Comparison of ENCODE assay signal across 26 mouse cellular contexts in genomic region chr1:100101017-100101416, GRCm38 (mm10).
A peak's percentile ranks its signal among the peaks of the same experiment; 100 is the strongest.
DNase-seq lines count a peak whose midpoint lies in the region; ATAC-seq and TF ChIP-seq lines count a peak whose summit lies in the region.
"Had no signal": no experiment of that assay in that cellular context is flagged by ENCODE, and none has a peak within 500 bp of the region (broad histone marks: within the 10 kb centered on the region; RNA-seq: fewer than 3 reads in every experiment).

No protein-coding gene starts in this region.

- H3K4me1 ChIP-seq in liver, postnatal 0 days (ENCODE audit: insufficient read depth), result no peaks in the 10 kb centered on the region
- no peaks in the 10 kb centered on the region for H3K4me1 ChIP-seq in liver, embryonic 12.5 days
- no peaks in the 10 kb centered on the region for H3K4me1 ChIP-seq in midbrain, embryonic 10.5 days
- H3K4me1 ChIP-seq: embryonic facial prominence, embryonic 12.5 days; embryonic facial prominence, embryonic 15.5 days; forebrain, embryonic 12.5 days; forebrain, embryonic 15.5 days; heart, embryonic 12.5 days; heart, embryonic 15.5 days; hindbrain, embryonic 10.5 days; hindbrain, embryonic 13.5 days; intestine, embryonic 15.5 days had no signal

- H3K36me3 ChIP-seq in liver, postnatal 0 days (replicated peaks; ENCODE audit: insufficient read depth, low read length), result no peaks in the 10 kb centered on the region
- no peaks in the 10 kb centered on the region for H3K36me3 ChIP-seq in liver, embryonic 12.5 days
- H3K36me3 ChIP-seq in midbrain, embryonic 10.5 days, result no peaks in the 10 kb centered on the region
- H3K36me3 ChIP-seq: embryonic facial prominence, embryonic 12.5 days; embryonic facial prominence, embryonic 15.5 days; forebrain, embryonic 12.5 days; forebrain, embryonic 15.5 days; G1E; heart, embryonic 12.5 days; heart, embryonic 15.5 days; hindbrain, embryonic 10.5 days; hindbrain, embryonic 13.5 days; intestine, embryonic 15.5 days had no signal

- H3K27me3 ChIP-seq in liver, postnatal 0 days (ENCODE audit: insufficient read depth, low read length), result no peaks in the 10 kb centered on the region
- H3K27me3 ChIP-seq in liver, embryonic 12.5 days (replicated peaks), result no peaks in the 10 kb centered on the region
- H3K27me3 ChIP-seq in midbrain, embryonic 10.5 days (ENCODE audit: low read depth, poor library complexity, severe bottlenecking), result no peaks in the 10 kb centered on the region
- H3K27me3 ChIP-seq: CH12.LX; embryonic facial prominence, embryonic 12.5 days; embryonic facial prominence, embryonic 15.5 days; forebrain, embryonic 12.5 days; forebrain, embryonic 15.5 days; heart, embryonic 12.5 days; heart, embryonic 15.5 days; hindbrain, embryonic 13.5 days; intestine, embryonic 15.5 days had no signal

- no peak for TF ChIP-seq EP300 in liver, postnatal 0 days (IDR thresholded peaks at IDR 0.05; ENCODE audit: low read depth)

- DNase-seq in adrenal gland, adult 8-10 months, result peak; percentile 2
- DNase-seq in adrenal gland, postnatal 10 days, result no peak
- DNase-seq in liver, postnatal 0 days, result no peak
- peak; percentile 61 for DNase-seq in Muller cell, postnatal 12 days (ENCODE audit: inconsistent ontology term)
- DNase-seq in midbrain, embryonic 10.5 days (ENCODE audit: low spot score), result no peak
- DNase-seq: cerebellum, adult 2 months; cerebellum, adult 9-11 months; cerebellum, postnatal 25 days; gastrocnemius, postnatal 25 days; heart, adult 18-20 months; heart, postnatal 10 days; heart, postnatal 36 days; kidney, adult 11 months had no signal

- no peak overlapping the region for H3K9ac ChIP-seq in liver, postnatal 0 days (replicated peaks)
- no peak overlapping the region for H3K9ac ChIP-seq in liver, embryonic 12.5 days
- H3K9ac ChIP-seq: embryonic facial prominence, embryonic 12.5 days; embryonic facial prominence, embryonic 15.5 days; forebrain, embryonic 12.5 days; forebrain, embryonic 15.5 days; heart, embryonic 12.5 days; heart, embryonic 15.5 days; hindbrain, embryonic 13.5 days; intestine, embryonic 15.5 days had no signal

- no peaks in the 10 kb centered on the region for H3K9me3 ChIP-seq in liver, postnatal 0 days (ENCODE audit: low read length)
- H3K9me3 ChIP-seq in liver, embryonic 12.5 days (replicated peaks), result no peaks in the 10 kb centered on the region
- H3K9me3 ChIP-seq in midbrain, embryonic 10.5 days (replicated peaks), result no peaks in the 10 kb centered on the region
- H3K9me3 ChIP-seq: embryonic facial prominence, embryonic 12.5 days; embryonic facial prominence, embryonic 15.5 days; forebrain, embryonic 12.5 days; forebrain, embryonic 15.5 days; G1E; heart, embryonic 12.5 days; heart, embryonic 15.5 days; hindbrain, embryonic 10.5 days; hindbrain, embryonic 13.5 days; intestine, embryonic 15.5 days had no signal

- no peak for TF ChIP-seq CTCF in liver, postnatal 0 days (IDR thresholded peaks at IDR 0.05; ENCODE audit: low read depth)

- H3K4me3 ChIP-seq in liver, postnatal 0 days (ENCODE audit: low read depth, low read length), result no peak overlapping the region
- no peak overlapping the region for H3K4me3 ChIP-seq in liver, embryonic 12.5 days
- H3K4me3 ChIP-seq in midbrain, embryonic 10.5 days, result no peak overlapping the region
- H3K4me3 ChIP-seq: embryonic facial prominence, embryonic 12.5 days; embryonic facial prominence, embryonic 15.5 days; forebrain, embryonic 12.5 days; forebrain, embryonic 15.5 days; heart, embryonic 12.5 days; heart, embryonic 15.5 days; hindbrain, embryonic 10.5 days; hindbrain, embryonic 13.5 days; intestine, embryonic 15.5 days had no signal

- no peak overlapping the region for H3K4me2 ChIP-seq in liver, postnatal 0 days (ENCODE audit: low read depth, low read length)
- H3K4me2 ChIP-seq in liver, embryonic 12.5 days, result no peak overlapping the region
- H3K4me2 ChIP-seq: embryonic facial prominence, embryonic 12.5 days; embryonic facial prominence, embryonic 15.5 days; forebrain, embryonic 12.5 days; forebrain, embryonic 15.5 days; heart, embryonic 12.5 days; heart, embryonic 15.5 days; hindbrain, embryonic 13.5 days; intestine, embryonic 15.5 days had no signal

- H3K27ac ChIP-seq in liver, postnatal 0 days (ENCODE audit: low read depth), result no peak overlapping the region
- no peak overlapping the region for H3K27ac ChIP-seq in liver, embryonic 12.5 days
- no peak overlapping the region for H3K27ac ChIP-seq in midbrain, embryonic 10.5 days (replicated peaks)
- H3K27ac ChIP-seq: embryonic facial prominence, embryonic 12.5 days; embryonic facial prominence, embryonic 15.5 days; forebrain, embryonic 12.5 days; forebrain, embryonic 15.5 days; heart, embryonic 15.5 days; hindbrain, embryonic 10.5 days; hindbrain, embryonic 13.5 days; intestine, embryonic 15.5 days had no signal

- 72% methylated on average over 1 of the region's 1 CpGs for WGBS in liver, postnatal 0 days (ENCODE audit: insufficient replicate concordance)
- WGBS in liver, embryonic 12.5 days (ENCODE audit: insufficient replicate concordance), result 59% methylated on average over 1 of the region's 1 CpGs
- whole genome bisulfite sequencing in midbrain, embryonic 10.5 days, result 56% methylated on average over 1 of the region's 1 CpGs

- peak; percentile 66 for ATAC-seq in liver, postnatal 0 days
- ATAC-seq in liver, embryonic 12.5 days, result no peak
- ATAC-seq: forebrain, embryonic 15.5 days; hindbrain, embryonic 16.5 days; intestine, embryonic 15.5 days had no signal

Comparison
In these comparisons a context has a peak if more than half of its experiments do, and no peak if none do; other contexts are left out.
1. DNase-seq: peak in adrenal gland, adult 8-10 months (single experiment) and Muller cell, postnatal 12 days (single experiment); none in adrenal gland, postnatal 10 days (single experiment), liver, postnatal 0 days (single experiment) and midbrain, embryonic 10.5 days (single experiment).